Mouse (Mus musculus) left cerebral cortex, adult 9 months (tissue): ENCODE data around the gene Tctn1.

Experiments
- DNase-seq, 2 experiments: peaks; one replicate each; pipeline ENCODE4 v3.0.0; 2022; ENCODE audit warnings: low spot score in 2 of 2

The Tctn1 gene

GRCm38 (mm10) chr5:122263933-122264905 lies at the start of gene Tctn1:
TSS of gene Tctn1 (minus strand) at chr5:122264460.
- DNase-seq: peak in 1 of 2 experiments; percentile 78

GRCm38 (mm10) chr5:122312942-122313684 lies 48.9 kb upstream of the Tctn1 start:
- no peak for DNase-seq

GRCm38 (mm10) chr5:122312346-122312745 lies 48.1 kb upstream of the Tctn1 start:
- no peak for DNase-seq

GRCm38 (mm10) chr5:122311692-122312091 lies 47.4 kb upstream of the Tctn1 start:
- no peak for DNase-seq

GRCm38 (mm10) chr5:122310699-122311098 lies 46.4 kb upstream of the Tctn1 start:
- DNase-seq: no peak

GRCm38 (mm10) chr5:122306536-122306935 lies 42.3 kb upstream of the Tctn1 start:
- DNase-seq: no peak

GRCm38 (mm10) chr5:122305472-122305871 lies 41.2 kb upstream of the Tctn1 start:
- no peak for DNase-seq

- no peak for DNase-seq
Measured at GRCm38 (mm10) chr5:122304541-122304940, 40.3 kb upstream of the Tctn1 start.

- DNase-seq: peak in 1 of 2 experiments; percentile 50
Measured at GRCm38 (mm10) chr5:122303937-122304336, 39.7 kb upstream of the Tctn1 start.

- no peak for DNase-seq
Measured at GRCm38 (mm10) chr5:122302810-122303745, 38.8 kb upstream of the Tctn1 start.

- DNase-seq: no peak
Measured at GRCm38 (mm10) chr5:122300071-122300518, 35.8 kb upstream of the Tctn1 start.

GRCm38 (mm10) chr5:122295113-122295935 lies 31.1 kb upstream of the Tctn1 start:
- DNase-seq: no peak

GRCm38 (mm10) chr5:122294219-122294735 lies 30.0 kb upstream of the Tctn1 start:
- DNase-seq: no peak

GRCm38 (mm10) chr5:122293131-122293530 lies 28.9 kb upstream of the Tctn1 start:
- DNase-seq: no peak

- DNase-seq: no peak
Measured at GRCm38 (mm10) chr5:122291553-122292339, 27.5 kb upstream of the Tctn1 start.

GRCm38 (mm10) chr5:122291149-122291548 lies 26.9 kb upstream of the Tctn1 start:
- no peak for DNase-seq

- DNase-seq: no peak
Measured at GRCm38 (mm10) chr5:122288147-122288811, 24.0 kb upstream of the Tctn1 start.

- DNase-seq: no peak
Measured at GRCm38 (mm10) chr5:122287026-122287425, 22.8 kb upstream of the Tctn1 start.

- DNase-seq: no peak
Measured at GRCm38 (mm10) chr5:122286191-122286590, 21.9 kb upstream of the Tctn1 start.
